Mouse (Mus musculus) myocyte (in vitro differentiated cells): ENCODE measurements around the gene Mtmr12.

Experiments
- MAX ChIP-seq: IDR thresholded peaks from one replicate; pipeline ENCODE4 v1.6.1; 2011; ENCODE audit warnings: low read depth, mild to moderate bottlenecking, control low read depth
- MYOG ChIP-seq, 3 experiments: IDR thresholded peaks; one replicate each; pipeline ENCODE4 v1.6.1; 2011; ENCODE audit warnings: control low read depth in 2 of 3, low read depth in 2 of 3, mild to moderate bottlenecking in 2 of 3; ENCODE audit not compliant: insufficient read length in 2 of 3, control insufficient read depth in 1 of 3, insufficient read depth in 1 of 3
- USF1 ChIP-seq: IDR thresholded peaks from one replicate; pipeline ENCODE4 v1.6.1; 2011; ENCODE audit warnings: low read depth, mild to moderate bottlenecking, control low read depth, moderate library complexity

- TF ChIP-seq USF1: no peak
- TF ChIP-seq MYOG (IDR thresholded peaks at IDR 0.05; ENCODE audit: control insufficient read depth in 1 of 3, insufficient read depth in 1 of 3, insufficient read length in 2 of 3, low read depth in 2 of 3): peak in 1 of 3 experiments; percentile 28
- TF ChIP-seq MAX: no peak
Observed at GRCm38 (mm10) chr15:12204319-12205159, at the start of gene Mtmr12.
